Mouse (Mus musculus): ENCODE measurements around the gene Pitpnm2. TPM values are rescaled to one million over a fixed set of nuclear protein-coding genes. Genes with fewer than 3 reads are reported as not detected.

Gene Pitpnm2
- polyA plus RNA-seq, 1 experiment = 4.0 TPM

DNA sequence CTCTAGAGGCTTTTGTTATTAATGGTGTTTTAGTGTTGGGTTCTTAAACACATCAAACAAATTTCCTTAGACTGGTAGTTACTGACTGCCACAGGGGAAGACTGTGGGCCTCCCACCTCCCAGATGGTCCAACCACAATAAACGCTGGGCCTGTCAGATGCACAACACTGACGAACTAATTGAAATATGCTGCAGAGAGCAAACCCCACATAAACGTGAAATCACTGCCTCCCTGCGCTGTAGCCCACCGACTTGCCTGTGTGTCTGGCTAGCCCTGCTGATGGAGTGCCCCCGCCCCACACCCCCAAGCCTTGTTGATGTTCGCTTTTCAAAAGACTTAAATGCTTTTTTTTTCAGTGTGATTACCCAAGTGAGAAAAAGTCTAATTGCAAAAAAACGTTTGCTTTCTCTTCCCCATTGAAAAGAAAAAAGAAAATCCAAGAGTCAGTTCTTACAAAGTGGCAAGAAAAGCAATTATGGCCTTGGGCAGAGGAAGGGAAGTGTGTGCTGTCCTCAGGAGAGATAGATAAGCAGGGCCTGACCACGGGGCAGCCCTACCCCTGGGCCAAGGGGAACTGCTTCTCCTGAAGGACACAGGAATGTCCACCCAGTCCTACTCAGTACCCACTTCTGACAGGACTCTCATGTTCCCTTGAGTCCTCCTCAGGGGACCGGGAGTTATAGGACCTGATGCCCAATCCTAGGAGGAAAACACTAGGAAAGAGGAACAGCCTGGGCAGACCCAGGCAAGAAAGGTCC is 7.7 kb downstream of the Pitpnm2 start:
- Histone ChIP-seq H3K27me3 (ENCODE audit: control insufficient read depth, insufficient read depth, insufficient read length) (no peaks in the 10 kb centered on the region), H3K36me3 (ENCODE audit: control insufficient read depth, insufficient read depth) (peaks cover 4% of the 10 kb centered on the region), H3K4me3 (ENCODE audit: insufficient read depth, poor library complexity, severe bottlenecking) (no peak overlapping the region), H3K79me2 (ENCODE audit: control insufficient read depth, insufficient read depth) (no peaks in the 10 kb centered on the region), H3K79me3 (ENCODE audit: low read depth) (no peaks in the 10 kb centered on the region), H3ac (ENCODE audit: control insufficient read depth, insufficient read length, low read depth) (no peak overlapping the region)
- TF ChIP-seq USF1 (IDR thresholded peaks at IDR 0.05; ENCODE audit: low read depth) = no peak
- TF ChIP-seq MYOG (IDR thresholded peaks at IDR 0.05; ENCODE audit: control insufficient read depth, extremely low read depth, insufficient read length) = no peak
- TF ChIP-seq MAX (IDR thresholded peaks at IDR 0.05) = no peak
- TF ChIP-seq MYOD1 (IDR thresholded peaks at IDR 0.05; ENCODE audit: control insufficient read depth, insufficient read length, low read depth) = no peak
- no peak for TF ChIP-seq FOSL1 (IDR thresholded peaks at IDR 0.05; ENCODE audit: insufficient read depth, low read length, poor library complexity, severe bottlenecking)
- no peak for TF ChIP-seq CTCF (IDR thresholded peaks at IDR 0.05; ENCODE audit: control insufficient read depth, insufficient read depth, insufficient read length)
- no peak for TF ChIP-seq CEBPB (IDR thresholded peaks at IDR 0.05; ENCODE audit: low read depth)

- no peak overlapping the region for H3ac ChIP-seq (ENCODE audit: control insufficient read depth, insufficient read length, low read depth)
- H3K4me3 ChIP-seq (ENCODE audit: insufficient read depth, poor library complexity, severe bottlenecking) = no peak overlapping the region
- peaks cover 4% of the 10 kb centered on the region for H3K36me3 ChIP-seq (ENCODE audit: control insufficient read depth, insufficient read depth)
- no peaks in the 10 kb centered on the region for H3K27me3 ChIP-seq (ENCODE audit: control insufficient read depth, insufficient read depth, insufficient read length)
- TF ChIP-seq CEBPB (IDR thresholded peaks at IDR 0.05; ENCODE audit: low read depth) (no peak), CTCF (IDR thresholded peaks at IDR 0.05; ENCODE audit: control insufficient read depth, insufficient read depth, insufficient read length) (no peak), MYOG (IDR thresholded peaks at IDR 0.05; ENCODE audit: control insufficient read depth, extremely low read depth, insufficient read length) (no peak), MYOD1 (IDR thresholded peaks at IDR 0.05; ENCODE audit: control insufficient read depth, insufficient read length, low read depth) (no peak), MAX (IDR thresholded peaks at IDR 0.05) (no peak), FOSL1 (IDR thresholded peaks at IDR 0.05; ENCODE audit: insufficient read depth, low read length, poor library complexity, severe bottlenecking) (no peak), USF1 (IDR thresholded peaks at IDR 0.05; ENCODE audit: low read depth) (no peak)
- no peaks in the 10 kb centered on the region for H3K79me3 ChIP-seq (ENCODE audit: low read depth)
- no peaks in the 10 kb centered on the region for H3K79me2 ChIP-seq (ENCODE audit: control insufficient read depth, insufficient read depth)
These were observed 8.5 kb downstream of the Pitpnm2 start for GRCm38 (mm10) chr5:124240841-124241685.

- H3K27me3 ChIP-seq (ENCODE audit: control insufficient read depth, insufficient read depth, insufficient read length) = no peaks in the 10 kb centered on the region
- no peak overlapping the region for H3ac ChIP-seq (ENCODE audit: control insufficient read depth, insufficient read length, low read depth)
- H3K79me2 ChIP-seq (ENCODE audit: control insufficient read depth, insufficient read depth) = no peaks in the 10 kb centered on the region
- H3K4me3 ChIP-seq (ENCODE audit: insufficient read depth, poor library complexity, severe bottlenecking) = no peak overlapping the region
- no peak for TF ChIP-seq USF1 (IDR thresholded peaks at IDR 0.05; ENCODE audit: low read depth)
- TF ChIP-seq MAX (IDR thresholded peaks at IDR 0.05) = no peak
- no peak for TF ChIP-seq CEBPB (IDR thresholded peaks at IDR 0.05; ENCODE audit: low read depth)
- TF ChIP-seq MYOD1 (IDR thresholded peaks at IDR 0.05; ENCODE audit: control insufficient read depth, insufficient read length, low read depth) = no peak
- no peak for TF ChIP-seq MYOG (IDR thresholded peaks at IDR 0.05; ENCODE audit: control insufficient read depth, extremely low read depth, insufficient read length)
- no peak for TF ChIP-seq FOSL1 (IDR thresholded peaks at IDR 0.05; ENCODE audit: insufficient read depth, low read length, poor library complexity, severe bottlenecking)
- TF ChIP-seq CTCF (IDR thresholded peaks at IDR 0.05; ENCODE audit: control insufficient read depth, insufficient read depth, insufficient read length) = no peak
- H3K79me3 ChIP-seq (ENCODE audit: low read depth) = no peaks in the 10 kb centered on the region
- H3K36me3 ChIP-seq (ENCODE audit: control insufficient read depth, insufficient read depth) = no peaks in the 10 kb centered on the region
These were observed 13.4 kb downstream of the Pitpnm2 start for GRCm38 (mm10) chr5:124236180-124236579.

- no peaks in the 10 kb centered on the region for H3K79me3 ChIP-seq (ENCODE audit: low read depth)
- H3K27me3 ChIP-seq (ENCODE audit: control insufficient read depth, insufficient read depth, insufficient read length) = no peaks in the 10 kb centered on the region
- no peaks in the 10 kb centered on the region for H3K79me2 ChIP-seq (ENCODE audit: control insufficient read depth, insufficient read depth)
- no peak overlapping the region for H3K4me3 ChIP-seq (ENCODE audit: insufficient read depth, poor library complexity, severe bottlenecking)
- TF ChIP-seq CTCF (IDR thresholded peaks at IDR 0.05; ENCODE audit: control insufficient read depth, insufficient read depth, insufficient read length) (no peak), MAX (IDR thresholded peaks at IDR 0.05) (no peak), MYOD1 (IDR thresholded peaks at IDR 0.05; ENCODE audit: control insufficient read depth, insufficient read length, low read depth) (no peak), USF1 (IDR thresholded peaks at IDR 0.05; ENCODE audit: low read depth) (no peak), FOSL1 (IDR thresholded peaks at IDR 0.05; ENCODE audit: insufficient read depth, low read length, poor library complexity, severe bottlenecking) (no peak), CEBPB (IDR thresholded peaks at IDR 0.05; ENCODE audit: low read depth) (no peak), MYOG (IDR thresholded peaks at IDR 0.05; ENCODE audit: control insufficient read depth, extremely low read depth, insufficient read length) (no peak)
- H3ac ChIP-seq (ENCODE audit: control insufficient read depth, insufficient read length, low read depth) = no peak overlapping the region
- H3K36me3 ChIP-seq (ENCODE audit: control insufficient read depth, insufficient read depth) = no peaks in the 10 kb centered on the region
These were observed 14.8 kb downstream of the Pitpnm2 start for GRCm38 (mm10) chr5:124234778-124235177.

- Histone ChIP-seq H3ac (ENCODE audit: control insufficient read depth, insufficient read length, low read depth) (no peak overlapping the region), H3K27me3 (ENCODE audit: control insufficient read depth, insufficient read depth, insufficient read length) (no peaks in the 10 kb centered on the region), H3K79me3 (ENCODE audit: low read depth) (no peaks in the 10 kb centered on the region), H3K4me3 (ENCODE audit: insufficient read depth, poor library complexity, severe bottlenecking) (no peak overlapping the region), H3K36me3 (ENCODE audit: control insufficient read depth, insufficient read depth) (no peaks in the 10 kb centered on the region), H3K79me2 (ENCODE audit: control insufficient read depth, insufficient read depth) (no peaks in the 10 kb centered on the region)
- TF ChIP-seq CEBPB (IDR thresholded peaks at IDR 0.05; ENCODE audit: low read depth) = no peak
- no peak for TF ChIP-seq MYOG (IDR thresholded peaks at IDR 0.05; ENCODE audit: control insufficient read depth, extremely low read depth, insufficient read length)
- TF ChIP-seq MAX (IDR thresholded peaks at IDR 0.05) = no peak
- no peak for TF ChIP-seq MYOD1 (IDR thresholded peaks at IDR 0.05; ENCODE audit: control insufficient read depth, insufficient read length, low read depth)
- TF ChIP-seq FOSL1 (IDR thresholded peaks at IDR 0.05; ENCODE audit: insufficient read depth, low read length, poor library complexity, severe bottlenecking) = no peak
- no peak for TF ChIP-seq USF1 (IDR thresholded peaks at IDR 0.05; ENCODE audit: low read depth)
- TF ChIP-seq CTCF (IDR thresholded peaks at IDR 0.05; ENCODE audit: control insufficient read depth, insufficient read depth, insufficient read length) = no peak
These were observed 15.5 kb downstream of the Pitpnm2 start for GRCm38 (mm10) chr5:124233874-124234661.
